Mouse (Mus musculus) heart, embryonic 15.5 days (tissue): Measurements from ENCODE around the gene Proca1. TPM values are rescaled to one million over a fixed set of nuclear protein-coding genes. Genes with fewer than 3 reads are reported as not detected.
A peak's percentile ranks its signal among the peaks of the same experiment; 100 is the strongest.

Source experiments
- ATAC-seq: fragments of 200-750 bp; cut with Nextera tagmentation; replicated peaks from 2 replicates; pipeline ENCODE4 v1.8.0; 2017; ENCODE audit warnings: low read depth, moderate TSS enrichment; ENCODE audit not compliant: insufficient number of reproducible peaks, insufficient read depth, low FRiP score
- H3K27ac ChIP-seq: fragments of 300-500 bp; sonication (generic); 2 replicates; pipeline ENCODE4 v1.5.1; 2015; ENCODE audit warnings: mild to moderate bottlenecking, inconsistent platforms
- H3K27me3 ChIP-seq: fragments of 300-500 bp; sonication (generic); 2 replicates; pipeline ENCODE4 v1.6.1; 2015; ENCODE audit warnings: inconsistent platforms
- H3K36me3 ChIP-seq: fragments of 300-500 bp; sonication (generic); 2 replicates; pipeline ENCODE4 v1.6.1; 2015; ENCODE audit warnings: mild to moderate bottlenecking, inconsistent platforms
- H3K4me1 ChIP-seq: fragments of 300-500 bp; sonication (generic); replicated peaks from 2 replicates; pipeline ENCODE4 v1.6.1; 2015; ENCODE audit warnings: inconsistent platforms
- H3K4me2 ChIP-seq: fragments of 300-500 bp; sonication (generic); 2 replicates; pipeline ENCODE4 v1.6.1; 2015; ENCODE audit warnings: inconsistent platforms, mild to moderate bottlenecking, moderate library complexity
- H3K4me3 ChIP-seq: fragments of 300-500 bp; sonication (generic); 2 replicates; pipeline ENCODE4 v1.5.1; 2015; ENCODE audit warnings: mild to moderate bottlenecking, inconsistent platforms
- H3K9ac ChIP-seq: fragments of 300-500 bp; sonication (generic); 2 replicates; pipeline ENCODE4 v1.6.1; 2015; ENCODE audit warnings: mild to moderate bottlenecking, inconsistent platforms
- H3K9me3 ChIP-seq: fragments of 300-500 bp; sonication (generic); replicated peaks from 2 replicates; pipeline ENCODE4 v1.6.1; 2016; ENCODE audit warnings: inconsistent platforms
- WGBS: fragments of 180-500 bp; shearing (Covaris S2); methylation state at CpG from one replicate; pipeline ENCODE4 v1.1.7; 2015; ENCODE audit warnings: mixed read lengths; 5-methylcytosine and 5-hydroxymethylcytosine counted together
- polyA plus RNA-seq: library from polyadenylated mRNA; unstranded; fragments of >200 nt; fragmentation: Nextera tagmentation; extraction: Ambion mirVana; gene quantifications from 2 replicates; pipeline ENCODE4 v1.2.1, GENCODE M21; 2015

Proca1 gene
- polyA plus RNA-seq, 1 experiment from 2014 or later, result 2.9 TPM

DNA sequence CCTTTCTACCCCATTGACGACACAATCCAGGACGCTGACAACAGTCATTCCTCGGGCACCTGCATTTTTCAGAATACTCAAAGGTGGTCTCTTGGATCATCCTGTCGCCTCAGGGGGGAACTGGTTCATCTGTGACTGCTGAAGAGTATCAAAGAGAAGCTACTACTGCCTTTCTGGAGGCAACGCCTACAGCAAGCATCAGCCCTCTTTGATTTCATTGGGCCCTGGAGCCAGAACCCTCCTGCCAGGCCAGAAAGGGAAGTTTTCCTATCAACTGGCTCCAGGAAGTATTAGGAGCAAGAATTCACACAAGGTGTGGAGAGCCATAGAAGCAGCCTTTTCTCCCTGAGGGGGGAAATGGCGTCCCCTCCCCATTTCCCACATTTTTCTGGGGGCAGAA is 26.6 kb upstream of the Proca1 start:
- no peak overlapping the region for H3K27ac ChIP-seq
- H3K36me3 ChIP-seq, result no peaks in the 10 kb centered on the region
- no peaks in the 10 kb centered on the region for H3K9me3 ChIP-seq
- no peak for ATAC-seq
- H3K27me3 ChIP-seq, result no peaks in the 10 kb centered on the region
- H3K4me3 ChIP-seq, result no peak overlapping the region
- H3K4me1 ChIP-seq, result peaks cover 36% of the 10 kb centered on the region
- H3K9ac ChIP-seq, result no peak overlapping the region
- WGBS, result 69% methylated on average over 6 of the region's 6 CpGs
- H3K4me2 ChIP-seq, result no peak overlapping the region

DNA sequence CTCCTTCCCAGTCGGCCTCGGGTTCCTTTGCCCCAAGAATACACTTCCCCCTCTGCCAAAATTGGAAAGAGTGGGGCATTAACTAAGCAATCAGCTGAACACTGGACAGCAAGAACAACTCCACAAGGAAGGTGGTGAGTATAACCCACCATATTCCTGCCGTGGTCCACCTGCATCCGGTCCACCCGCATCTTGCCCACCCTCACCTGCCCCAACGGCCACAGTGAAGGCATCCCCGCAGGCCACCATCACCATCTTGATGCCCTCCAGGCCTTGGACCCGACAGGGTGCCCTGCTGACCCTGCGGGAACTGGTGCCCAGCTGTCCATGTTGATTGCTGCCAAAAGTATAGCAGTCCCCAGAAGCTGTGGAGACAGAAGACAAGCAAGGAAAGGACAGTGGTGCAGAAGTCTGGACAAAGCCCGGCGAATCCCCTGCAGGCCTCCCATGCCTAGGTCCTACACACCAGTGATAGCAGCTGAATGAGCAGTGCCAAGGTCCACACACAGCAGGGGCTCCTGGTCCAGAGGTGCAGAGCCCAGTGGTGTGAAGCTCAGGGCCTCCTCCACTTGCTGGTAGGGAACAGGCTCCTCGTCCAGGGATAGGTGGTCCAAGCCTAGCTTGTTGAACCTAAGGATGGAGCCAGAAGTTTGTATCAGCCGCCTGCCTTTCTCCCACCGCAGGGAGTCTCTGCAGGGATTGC is 25.8 kb upstream of the Proca1 start:
- WGBS, result 91% methylated on average over 14 of the region's 14 CpGs
- H3K9ac ChIP-seq, result no peak overlapping the region

DNA sequence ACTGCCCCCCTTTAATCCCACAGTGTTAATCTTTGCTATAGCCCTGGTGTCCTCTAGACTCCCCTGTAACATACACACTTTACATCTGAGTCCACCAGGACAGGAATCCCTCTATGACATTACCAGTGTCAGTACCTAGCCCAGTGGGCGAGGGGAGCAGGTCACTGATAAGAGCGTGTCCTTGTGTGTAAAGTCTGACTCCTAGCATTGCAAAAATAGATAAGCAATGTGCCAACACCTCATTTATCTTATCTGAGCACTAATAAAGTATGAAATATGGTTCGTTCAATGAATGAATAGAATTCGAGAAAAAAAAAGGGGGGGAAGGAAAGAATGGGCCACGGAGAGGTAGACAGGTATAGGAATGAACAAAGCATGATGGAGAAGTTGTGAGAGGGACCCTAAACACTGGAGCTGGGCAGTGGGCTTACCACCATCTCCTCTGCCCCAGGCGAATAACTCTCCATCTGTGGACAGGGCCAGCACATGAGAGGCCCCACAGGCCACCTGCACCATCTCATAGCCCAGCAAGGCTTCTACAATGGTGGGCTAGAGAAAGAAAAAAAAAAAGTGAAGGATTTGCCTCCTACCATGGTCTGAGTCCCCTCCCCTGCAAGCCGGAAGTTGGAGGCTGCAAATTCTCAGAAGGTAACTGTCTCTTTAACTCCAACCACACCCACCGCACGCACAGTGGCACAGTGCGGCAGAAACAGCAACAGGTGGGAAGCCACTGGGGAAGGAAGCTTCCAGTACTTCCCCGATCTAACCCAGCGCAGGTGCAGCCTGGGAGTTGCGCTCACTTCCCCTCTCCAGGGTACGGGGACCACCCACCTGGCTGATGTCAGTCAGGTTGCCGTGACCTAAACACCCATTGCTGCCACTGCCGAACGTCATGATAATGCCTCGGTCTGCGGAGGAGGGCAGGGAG is 24.4 kb upstream of the Proca1 start:
- no peak for ATAC-seq
- Histone ChIP-seq H3K36me3 (no peaks in the 10 kb centered on the region), H3K4me2 (0 out of 2 replicates have a peak overlapping the region, but pooled peaks have one; percentile 11), H3K4me3 (no peak overlapping the region), H3K27me3 (no peaks in the 10 kb centered on the region), H3K27ac (no peak overlapping the region), H3K9ac (no peak overlapping the region), H3K9me3 (no peaks in the 10 kb centered on the region), H3K4me1 (peaks cover 22% of the 10 kb centered on the region)
- 51% methylated on average over 19 of the region's 19 CpGs for WGBS

More for the DNA sequence above, 25.8 kb upstream of the Proca1 start:
- Histone ChIP-seq H3K4me1 (peaks cover 30% of the 10 kb centered on the region), H3K27ac (no peak overlapping the region), H3K36me3 (no peaks in the 10 kb centered on the region), H3K9me3 (no peaks in the 10 kb centered on the region), H3K4me2 (no peak overlapping the region), H3K27me3 (no peaks in the 10 kb centered on the region), H3K4me3 (no peak overlapping the region)
- no peak for ATAC-seq

DNA sequence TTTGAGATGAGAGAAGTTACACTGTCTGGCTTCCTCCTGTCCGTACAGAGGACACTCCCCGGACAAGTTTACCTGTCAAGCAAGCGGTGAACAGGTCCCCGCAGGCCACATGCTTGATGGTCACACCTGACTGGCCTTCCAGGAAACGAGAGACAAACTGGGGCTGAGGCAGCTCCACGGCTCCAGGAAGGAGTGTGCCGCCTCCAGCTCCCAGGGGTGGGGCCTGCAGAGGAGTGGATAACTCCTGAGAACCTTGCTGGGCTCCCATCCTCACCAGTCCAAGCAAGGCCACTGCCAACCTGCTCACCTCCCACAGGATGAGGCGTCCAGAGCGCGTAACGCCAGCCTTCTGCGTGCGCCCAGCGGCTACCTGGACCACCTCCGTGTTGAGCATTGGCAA is 22.9 kb upstream of the Proca1 start:
- Histone ChIP-seq H3K36me3 (no peaks in the 10 kb centered on the region), H3K9ac (no peak overlapping the region), H3K9me3 (no peaks in the 10 kb centered on the region), H3K4me1 (peaks cover 16% of the 10 kb centered on the region), H3K4me2 (no peak overlapping the region), H3K4me3 (no peak overlapping the region), H3K27me3 (no peaks in the 10 kb centered on the region), H3K27ac (no peak overlapping the region)
- 87% methylated on average over 15 of the region's 15 CpGs for WGBS
- no peak for ATAC-seq

DNA sequence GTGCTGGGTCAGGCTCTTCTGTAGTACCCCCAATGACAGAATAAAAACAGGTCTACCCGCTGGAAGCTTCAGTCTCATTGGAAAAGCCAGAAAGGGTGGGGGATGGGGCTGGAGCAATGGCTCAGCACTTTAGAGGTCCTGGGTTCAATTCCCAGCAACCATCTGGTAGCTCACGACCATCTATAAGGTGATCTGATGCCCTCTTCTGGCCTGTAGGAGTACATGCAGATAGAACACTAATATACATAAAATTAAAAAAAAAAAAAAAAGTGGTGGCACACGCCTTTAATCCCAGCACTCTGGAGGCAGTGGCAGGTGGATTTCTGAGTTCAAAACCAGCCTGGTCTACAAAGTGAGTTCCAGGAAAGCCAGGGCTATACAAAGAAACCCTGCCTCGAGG is 21.9 kb upstream of the Proca1 start:
- Histone ChIP-seq H3K27me3 (no peaks in the 10 kb centered on the region), H3K36me3 (no peaks in the 10 kb centered on the region), H3K9me3 (no peaks in the 10 kb centered on the region), H3K4me2 (no peak overlapping the region), H3K27ac (no peak overlapping the region), H3K4me3 (no peak overlapping the region), H3K9ac (no peak overlapping the region), H3K4me1 (peaks cover 12% of the 10 kb centered on the region)
- WGBS, result 69% methylated on average over 4 of the region's 4 CpGs
- ATAC-seq, result no peak

DNA sequence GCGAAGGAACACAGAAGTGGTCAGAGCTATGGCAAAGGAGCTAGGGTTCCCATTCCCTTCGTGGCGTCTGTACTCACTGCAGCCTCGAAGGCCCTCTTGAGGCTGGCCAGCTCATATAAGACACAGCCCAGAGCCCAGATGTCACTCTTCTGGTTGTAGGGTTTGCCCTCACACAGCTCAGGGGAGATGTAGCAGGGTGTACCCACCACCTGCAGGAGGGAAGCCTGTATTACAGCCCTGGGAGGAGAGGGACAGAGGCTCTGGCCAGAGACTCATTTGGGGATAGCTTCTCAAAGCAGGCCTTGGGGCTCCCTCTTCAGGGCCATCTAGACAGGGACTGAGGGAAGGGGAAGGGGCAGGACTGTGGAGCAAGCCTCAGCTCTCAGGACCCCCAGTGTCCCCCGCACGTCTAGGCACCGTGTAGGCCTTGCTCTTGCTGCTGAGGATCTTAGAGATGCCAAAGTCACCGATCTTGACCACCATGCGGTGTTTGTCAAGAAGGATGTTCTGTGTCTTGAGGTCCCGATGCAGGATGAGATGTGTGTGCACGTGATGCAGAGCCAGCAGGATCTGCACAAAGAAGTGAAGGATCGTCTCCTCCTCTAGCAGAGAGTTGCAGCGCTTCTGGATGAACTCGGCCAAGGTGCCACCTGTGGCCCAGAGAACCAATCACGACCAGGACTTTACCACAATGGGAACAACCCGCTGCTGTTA is 21.0 kb upstream of the Proca1 start:
- Histone ChIP-seq H3K9ac (no peak overlapping the region), H3K4me3 (no peak overlapping the region), H3K27me3 (no peaks in the 10 kb centered on the region), H3K27ac (no peak overlapping the region), H3K36me3 (no peaks in the 10 kb centered on the region), H3K9me3 (no peaks in the 10 kb centered on the region), H3K4me2 (no peak overlapping the region), H3K4me1 (peaks cover 13% of the 10 kb centered on the region)
- ATAC-seq, result no peak
- 77% methylated on average over 16 of the region's 16 CpGs for WGBS

DNA sequence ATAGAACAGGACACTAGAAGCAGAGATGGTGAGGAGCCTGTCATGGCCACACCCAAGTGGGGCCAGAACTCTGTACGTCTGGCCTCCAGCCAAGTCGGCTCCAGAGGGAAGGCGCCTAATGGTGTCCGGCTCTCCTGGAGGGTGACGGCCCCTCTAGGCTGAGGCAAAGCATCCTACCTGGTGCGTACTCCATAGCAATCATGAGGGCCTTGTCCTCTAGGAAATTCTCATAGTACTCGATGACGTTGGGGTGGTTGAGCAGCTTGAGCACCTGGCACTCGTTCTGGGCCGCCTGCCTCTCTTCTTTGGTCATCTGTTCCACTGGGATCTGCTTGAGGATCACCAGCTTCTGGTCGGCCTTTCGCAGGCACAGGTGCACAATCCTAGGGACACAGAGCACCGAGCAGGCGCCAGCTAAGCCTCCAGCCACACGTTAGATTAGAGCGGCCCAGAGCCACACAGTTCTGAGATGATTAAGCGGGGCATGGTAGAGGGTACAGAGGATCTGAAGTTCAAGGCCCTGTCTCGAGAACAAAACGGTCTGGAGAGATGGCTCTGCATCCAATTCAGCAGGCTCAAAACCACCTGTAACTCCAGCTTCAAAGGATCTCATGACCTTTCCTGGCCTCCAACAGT is 20.3 kb upstream of the Proca1 start:
- no peaks in the 10 kb centered on the region for H3K27me3 ChIP-seq
- no peak overlapping the region for H3K27ac ChIP-seq
- H3K9ac ChIP-seq, result no peak overlapping the region
- H3K4me2 ChIP-seq, result no peak overlapping the region
- H3K4me3 ChIP-seq, result no peak overlapping the region
- H3K9me3 ChIP-seq, result no peaks in the 10 kb centered on the region
- no peak for ATAC-seq
- H3K4me1 ChIP-seq, result peaks cover 18% of the 10 kb centered on the region
- H3K36me3 ChIP-seq, result no peaks in the 10 kb centered on the region
- WGBS, result 76% methylated on average over 19 of the region's 19 CpGs

DNA sequence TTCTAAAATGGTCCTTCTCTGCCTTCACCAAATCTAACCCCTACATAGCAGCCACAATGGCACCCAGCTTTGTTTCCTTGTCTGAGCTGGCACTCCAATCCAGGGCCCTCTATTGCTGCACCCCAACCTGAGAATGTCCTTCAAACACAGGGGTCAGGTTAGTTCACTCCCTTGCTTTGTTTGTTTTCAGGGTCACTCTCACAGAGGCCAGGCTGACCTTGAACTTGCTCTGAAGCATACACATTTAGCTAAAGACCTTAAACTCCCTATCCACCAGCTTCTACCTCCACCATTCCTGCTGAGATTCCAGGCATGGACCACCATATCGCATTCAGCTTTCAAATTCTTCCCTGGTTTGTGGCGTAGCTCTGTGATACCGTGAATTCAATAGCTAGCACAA is 18.7 kb upstream of the Proca1 start:
- Histone ChIP-seq H3K4me3 (no peak overlapping the region), H3K9me3 (no peaks in the 10 kb centered on the region), H3K9ac (no peak overlapping the region), H3K4me2 (no peak overlapping the region), H3K27ac (no peak overlapping the region), H3K36me3 (peaks cover 1% of the 10 kb centered on the region; the same call in 1 of the 2 replicates), H3K4me1 (peaks cover 27% of the 10 kb centered on the region), H3K27me3 (no peaks in the 10 kb centered on the region)
- 86% methylated on average over 3 of the region's 3 CpGs for WGBS
- no peak for ATAC-seq

DNA sequence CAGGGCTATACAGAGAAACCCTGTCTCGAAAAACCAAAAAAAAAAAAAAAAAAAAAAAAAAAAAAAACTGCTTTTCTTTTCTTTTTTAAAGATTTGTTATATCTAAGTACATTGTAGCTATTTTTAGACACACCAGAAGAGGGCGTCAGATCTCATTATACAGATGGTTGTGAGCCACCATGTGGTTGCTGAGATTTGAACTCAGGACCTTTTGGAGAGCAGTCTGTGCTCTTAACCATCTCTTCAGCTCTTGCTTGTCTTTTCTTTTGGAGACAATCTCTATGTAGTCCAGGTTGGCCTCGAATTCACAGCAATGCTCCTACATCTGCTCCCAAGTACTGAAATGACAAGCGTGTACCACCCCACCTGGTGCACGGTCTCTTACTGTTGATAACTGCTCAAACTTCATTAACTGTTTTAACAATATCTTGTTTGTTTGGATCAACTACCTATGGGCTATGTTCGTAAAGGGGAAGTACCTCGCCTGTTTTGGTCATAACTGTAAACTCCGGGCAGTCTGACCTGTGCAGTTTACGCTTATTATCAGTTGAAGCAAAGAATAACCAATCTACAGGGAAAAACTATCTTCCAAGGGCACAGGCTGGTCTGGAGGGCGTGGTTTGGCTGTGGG is 17.3 kb upstream of the Proca1 start:
- H3K4me2 ChIP-seq, result peak overlapping the region; percentile 96
- peaks cover 15% of the 10 kb centered on the region for H3K36me3 ChIP-seq
- peak overlapping the region; percentile 75 for H3K4me3 ChIP-seq
- ATAC-seq, result no peak
- peak overlapping the region; percentile 98 for H3K27ac ChIP-seq
- H3K9me3 ChIP-seq, result no peaks in the 10 kb centered on the region
- H3K27me3 ChIP-seq, result no peaks in the 10 kb centered on the region
- peaks cover 40% of the 10 kb centered on the region for H3K4me1 ChIP-seq
- peak overlapping the region; percentile 63 for H3K9ac ChIP-seq
- under 1% methylated on average over 9 of the region's 10 CpGs for WGBS

DNA sequence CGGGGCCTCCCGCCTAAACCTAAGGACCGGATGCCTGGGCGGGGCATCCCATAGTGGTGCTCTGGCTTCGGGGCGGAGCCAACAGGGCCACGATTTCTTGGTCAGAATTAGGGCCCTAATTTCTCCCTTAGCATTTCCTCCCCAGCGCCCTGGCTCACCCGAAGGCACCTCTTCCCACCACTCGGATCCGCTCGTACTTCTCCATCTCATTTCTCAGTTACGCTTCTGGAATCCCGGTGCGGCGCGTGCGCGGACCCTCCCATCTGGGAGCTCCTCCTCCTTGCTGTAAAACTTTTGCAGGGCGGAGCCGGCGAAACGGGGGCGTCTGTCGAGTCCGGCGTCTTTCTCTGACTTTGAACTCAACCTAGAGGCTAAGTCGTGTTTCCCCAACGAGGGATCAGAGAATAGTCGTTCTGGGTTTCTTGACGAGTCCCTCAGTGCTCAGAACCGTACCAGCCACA is 16.8 kb upstream of the Proca1 start, which contains the start of the genes Nek8 and Tlcd1:
Gene Nek8 (minus strand): TSS at position 274 of the 461 bp plus-strand sequence.
Gene Tlcd1 (plus strand): TSS at position 310 of the 461 bp plus-strand sequence.
- no peaks in the 10 kb centered on the region for H3K9me3 ChIP-seq
- H3K9ac ChIP-seq, result peak within 1 kb of the TSS; percentile 63
- H3K27ac ChIP-seq, result peak within 1 kb of the TSS; percentile 98
- peak; percentile 75 for ATAC-seq
- H3K4me2 ChIP-seq, result peak within 1 kb of the TSS; percentile 96
- peaks cover 20% of the 10 kb centered on the region for H3K36me3 ChIP-seq
- H3K4me3 ChIP-seq, result peak within 1 kb of the TSS; percentile 75
- peaks cover 40% of the 10 kb centered on the region for H3K4me1 ChIP-seq
- 0% methylated on average over 32 of the region's 32 CpGs for WGBS
- no peaks in the 10 kb centered on the region for H3K27me3 ChIP-seq
